Mouse (Mus musculus): ENCODE measurements around the gene Epop.

Gene Epop

DNA sequence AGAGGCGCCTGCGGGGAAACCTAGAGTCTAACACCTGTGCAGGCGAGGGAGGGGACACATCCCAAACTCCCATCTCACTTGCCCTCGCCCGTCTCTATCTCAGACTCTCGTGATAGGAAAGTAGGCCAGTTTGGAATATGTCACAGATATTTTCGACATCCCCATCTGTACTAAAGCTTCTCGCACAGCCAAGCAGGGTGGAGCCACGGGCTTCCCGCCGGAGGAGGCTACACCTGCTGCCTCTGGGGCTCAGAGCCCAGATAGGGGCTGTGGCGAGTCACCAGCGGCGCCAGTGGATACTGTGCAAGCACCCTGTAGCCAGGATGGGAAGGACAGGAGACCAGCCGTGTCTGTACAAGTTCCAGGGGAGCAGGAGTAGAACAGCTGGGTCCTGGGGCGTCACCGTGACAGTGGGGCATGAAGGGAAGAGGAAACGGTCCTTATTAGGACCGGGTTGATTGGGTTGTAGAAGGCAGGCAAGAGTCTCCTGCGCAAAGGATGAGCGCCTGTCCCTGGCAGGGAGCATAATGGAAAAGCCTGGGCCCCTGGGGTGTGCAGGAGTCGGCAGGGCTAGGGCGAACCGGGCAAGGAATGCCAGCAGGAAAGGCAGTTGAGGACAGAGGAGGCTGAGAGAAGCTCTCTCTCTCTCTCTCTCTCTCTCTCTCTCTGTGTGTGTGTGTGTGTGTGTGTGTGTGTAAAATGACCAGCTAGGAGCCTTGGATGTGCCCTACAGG lies 39.1 kb downstream of the Epop start:
- DNase-seq (ENCODE audit: low spot score in 2 of 2) = peak in 1 of 2 experiments; percentile 64

DNA sequence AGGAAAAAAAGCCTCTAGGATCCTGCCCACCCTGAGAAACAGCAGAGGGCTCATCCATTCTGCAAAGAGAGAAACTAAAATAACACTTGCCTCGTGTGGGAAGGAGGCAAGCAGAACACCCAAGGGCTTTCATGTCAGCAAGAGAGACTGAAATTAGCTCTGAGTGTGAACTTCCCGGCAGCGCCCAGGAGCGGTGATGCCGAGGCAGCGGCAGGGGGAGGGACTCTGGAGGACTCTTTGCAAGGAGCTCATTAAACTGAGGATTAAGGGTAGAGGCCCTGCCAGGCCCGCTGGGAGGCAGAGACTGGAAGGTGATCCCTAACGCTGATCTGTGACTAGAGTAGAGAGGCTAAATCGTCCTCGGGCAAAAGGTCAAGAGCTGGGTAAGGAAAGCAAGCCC lies 40.3 kb downstream of the Epop start:
- peak in 1 of 2 experiments; percentile 64 for DNase-seq (ENCODE audit: low spot score in 2 of 2)

DNA sequence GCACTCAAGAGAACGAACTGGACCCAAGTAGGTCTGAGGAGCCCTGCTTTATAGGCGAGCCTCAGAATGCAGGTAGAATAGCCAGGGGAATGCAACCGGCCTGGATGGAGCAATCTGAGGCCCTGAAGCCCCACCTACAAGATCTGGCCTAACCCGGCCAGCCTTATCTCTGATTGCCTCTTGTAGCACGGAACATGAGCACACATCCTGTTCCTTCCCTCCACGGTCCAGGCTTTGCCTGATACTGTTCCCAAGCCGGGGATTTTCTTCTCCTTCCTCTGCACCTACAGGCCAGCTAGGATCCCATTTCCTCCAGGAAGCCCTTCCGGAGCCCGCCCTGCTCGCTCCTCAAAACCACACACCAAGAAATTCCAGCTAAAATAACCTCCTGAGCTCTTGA lies 43.6 kb downstream of the Epop start:
- no peak for DNase-seq (ENCODE audit: low spot score in 2 of 2)

DNA sequence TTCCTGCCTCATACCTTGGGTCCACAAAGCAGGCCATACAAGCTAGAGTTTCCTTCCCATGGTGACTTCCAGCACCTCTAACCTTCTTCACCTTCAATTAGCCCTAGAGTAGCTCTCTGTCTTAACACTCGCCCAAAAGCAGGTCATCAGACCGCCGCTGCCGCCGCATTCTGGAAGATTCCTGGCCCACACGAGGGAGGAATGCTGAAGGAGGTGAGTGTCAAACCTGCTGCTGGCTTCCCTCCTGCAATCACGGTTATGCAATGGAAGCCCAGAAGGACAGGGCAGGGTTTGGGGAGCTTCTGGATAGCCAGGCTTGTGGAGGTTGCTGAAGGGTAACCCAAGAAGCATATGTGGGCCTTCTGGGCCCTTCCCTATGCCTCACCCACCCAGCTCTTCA lies 45.0 kb downstream of the Epop start:
- DNase-seq (ENCODE audit: low spot score in 2 of 2) = no peak

DNA sequence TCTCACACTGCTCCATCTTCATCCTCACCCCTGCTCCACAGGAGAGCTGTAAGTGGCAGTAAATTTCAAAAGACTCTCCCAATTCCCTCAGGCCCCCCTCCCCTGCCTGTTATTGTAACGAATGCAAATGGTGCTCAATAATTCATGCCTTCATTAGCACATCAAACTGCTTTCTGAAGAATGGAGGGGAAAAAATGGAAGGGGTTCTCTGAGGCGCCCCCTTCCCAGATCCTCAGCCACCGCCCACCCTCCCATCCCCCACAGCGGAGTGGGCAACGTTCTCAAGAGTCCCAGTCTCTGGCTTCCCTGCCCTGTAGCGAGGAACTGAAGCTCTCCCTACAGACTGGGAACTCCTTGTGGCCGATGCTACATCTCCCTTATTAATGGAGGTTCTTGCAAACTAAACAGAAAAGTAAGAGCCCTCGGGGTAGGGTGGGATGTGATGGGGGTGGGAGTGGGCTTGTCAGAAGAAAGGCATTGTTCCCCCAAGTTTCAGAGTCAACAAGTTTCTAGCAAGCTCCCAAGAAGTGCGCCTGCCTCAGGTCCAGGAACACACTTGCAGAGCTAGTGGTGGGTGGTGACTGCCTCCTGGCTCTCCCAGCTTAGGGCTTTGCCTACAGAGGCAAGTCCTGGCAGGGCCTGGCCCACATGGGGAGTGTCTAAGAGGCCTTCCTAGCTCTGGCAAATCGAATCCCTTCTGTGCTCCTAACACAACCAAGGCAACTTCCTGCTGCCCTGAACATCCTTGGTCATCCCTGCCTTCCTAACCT lies 50.2 kb downstream of the Epop start:
- no peak for DNase-seq (ENCODE audit: low spot score in 2 of 2)

DNA sequence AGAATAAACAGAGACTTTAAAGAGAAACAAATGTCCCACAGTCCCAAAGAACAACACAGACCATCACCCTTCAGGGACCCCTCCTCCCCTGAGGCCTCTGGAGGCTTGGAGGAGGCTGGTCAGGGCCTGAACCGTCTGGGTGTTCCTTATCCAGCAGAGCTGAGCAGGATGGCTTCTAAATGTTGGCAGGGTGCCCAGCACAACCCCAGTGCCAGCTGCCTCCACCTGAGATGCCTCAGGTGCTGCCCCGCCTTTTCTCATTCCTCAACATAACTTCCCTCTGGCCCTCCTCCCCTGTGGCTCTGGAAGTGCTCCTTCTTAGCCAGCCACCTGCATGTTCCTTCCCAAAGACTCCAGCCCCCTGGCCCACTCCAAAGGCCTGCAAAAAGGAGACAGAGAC lies 51.2 kb downstream of the Epop start:
- no peak for DNase-seq (ENCODE audit: low spot score in 2 of 2)
